In the genomic region with DNA sequence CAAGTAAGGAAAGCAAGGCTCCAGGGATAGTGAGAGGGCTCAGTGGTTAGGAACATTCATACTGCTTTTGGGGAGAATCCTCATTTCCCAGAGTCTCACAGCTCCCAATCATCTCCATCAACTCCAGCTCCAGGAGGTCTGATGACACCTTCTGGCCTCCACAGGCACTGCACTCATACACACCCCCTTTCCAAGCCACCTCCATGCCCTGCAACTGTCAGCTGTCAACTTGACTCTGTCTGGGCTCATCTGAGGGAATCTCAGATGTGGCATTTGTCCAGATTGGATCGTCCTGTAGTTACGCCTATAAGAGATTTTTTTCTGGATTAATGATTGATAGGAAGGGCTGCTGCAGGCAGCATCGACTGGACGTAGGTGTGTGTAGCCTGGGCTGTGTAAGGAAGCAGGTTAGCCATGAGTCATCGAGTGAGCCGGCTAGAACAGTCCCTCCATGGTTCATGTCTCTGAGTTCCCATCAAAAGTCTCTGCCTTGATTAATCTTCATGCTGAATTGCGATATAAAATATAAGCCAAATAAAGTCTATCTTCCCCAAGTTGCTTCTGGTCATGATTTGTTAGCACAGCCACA, we compare ENCODE assay signal across 10 mouse cellular contexts. TPM values are rescaled to one million over a fixed set of nuclear protein-coding genes. Genes with fewer than 3 reads are reported as not detected.
DNase-seq lines count a peak whose midpoint lies in the region; ATAC-seq and TF ChIP-seq lines count a peak whose summit lies in the region.
"Had no signal": no experiment of that assay in that cellular context is flagged by ENCODE, and none has a peak within 500 bp of the region (broad histone marks: within the 10 kb centered on the region; RNA-seq: fewer than 3 reads in every experiment).

No protein-coding gene starts in this region.

- no peaks in the 10 kb centered on the region for H3K4me1 ChIP-seq in heart, adult 2 months (ENCODE audit: control insufficient read depth, insufficient read depth, low read length)
- peaks cover 5% of the 10 kb centered on the region; the same call in 1 of the 2 replicates for H3K4me1 ChIP-seq in heart, embryonic 10.5 days
- 0 out of 2 replicates have a peak, but pooled peaks cover 4% of the 10 kb centered on the region for H3K4me1 ChIP-seq in intestine, embryonic 15.5 days (replicated peaks)

- intact Hi-C loops in heart, adult 2 months (cut with DNase I) = no loop called here

- no peak overlapping the region for H3K27ac ChIP-seq in heart, adult 2 months
- no peak overlapping the region for H3K27ac ChIP-seq in heart, embryonic 10.5 days
- H3K27ac ChIP-seq in intestine, embryonic 15.5 days = no peak overlapping the region
- H3K27ac ChIP-seq: forebrain, embryonic 12.5 days; midbrain, embryonic 12.5 days had no signal

- H3K4me2 ChIP-seq in intestine, embryonic 15.5 days (replicated peaks) = no peak overlapping the region
- H3K4me2 ChIP-seq: forebrain, embryonic 12.5 days; midbrain, embryonic 12.5 days had no signal

- peak; percentile 52 for TF ChIP-seq CTCF in heart, adult 2 months (IDR thresholded peaks at IDR 0.05)

- no peaks in the 10 kb centered on the region for H3K79me2 ChIP-seq in heart, adult 2 months (replicated peaks; ENCODE audit: control insufficient read depth, insufficient read depth, low read length)

- peak; percentile 76 for ATAC-seq in intestine, embryonic 15.5 days
- no peak for ATAC-seq in inflammation-experienced regulatory T-cells, adult 6 months

- H3K27me3 ChIP-seq in heart, adult 2 months (ENCODE audit: control insufficient read depth, insufficient read depth, low read length) = peaks cover 2% of the 10 kb centered on the region; the same call in 1 of the 2 replicates
- H3K27me3 ChIP-seq in heart, embryonic 10.5 days (ENCODE audit: insufficient read depth, poor library complexity, severe bottlenecking) = peaks cover 16% of the 10 kb centered on the region; the same call in 1 of the 2 replicates
- no peaks in the 10 kb centered on the region; the same call in 1 of the 2 replicates for H3K27me3 ChIP-seq in intestine, embryonic 15.5 days (replicated peaks)

- no peak overlapping the region for H3K4me3 ChIP-seq in heart, adult 2 months
- no peak overlapping the region for H3K4me3 ChIP-seq in heart, embryonic 10.5 days
- no peak overlapping the region for H3K4me3 ChIP-seq in intestine, embryonic 15.5 days (replicated peaks)
- H3K4me3 ChIP-seq: forebrain, embryonic 12.5 days; midbrain, embryonic 12.5 days had no signal

- H3K36me3 ChIP-seq in heart, adult 2 months (ENCODE audit: control insufficient read depth, insufficient read depth, low read length) = no peaks in the 10 kb centered on the region
- no peaks in the 10 kb centered on the region for H3K36me3 ChIP-seq in heart, embryonic 10.5 days
- no peaks in the 10 kb centered on the region for H3K36me3 ChIP-seq in intestine, embryonic 15.5 days
- H3K36me3 ChIP-seq: forebrain, embryonic 12.5 days; midbrain, embryonic 12.5 days had no signal

- TF ChIP-seq POLR2A in heart, adult 2 months (IDR thresholded peaks at IDR 0.05; ENCODE audit: insufficient read depth, low read depth, low read length) = no peak

- DNase-seq in heart, adult 2 months = no peak
- no peak for DNase-seq in heart, embryonic 10.5 days (ENCODE audit: low spot score)
- peak; percentile 16 for DNase-seq in thymus, postnatal 4 days
- no peak for DNase-seq in thymus, adult 18-20 months
- no peak for DNase-seq in Muller cell, postnatal 12 days (ENCODE audit: inconsistent ontology term)
- DNase-seq in thymus, postnatal 25 days = no peak

- 74% methylated on average over 7 of the region's 7 CpGs for WGBS in heart, adult 2 months
- WGBS in heart, embryonic 10.5 days = 72% methylated on average over 7 of the region's 7 CpGs
- WGBS in intestine, embryonic 15.5 days = 58% methylated on average over 7 of the region's 7 CpGs

- no peaks in the 10 kb centered on the region for H3K9me3 ChIP-seq in heart, embryonic 10.5 days
- no peaks in the 10 kb centered on the region for H3K9me3 ChIP-seq in intestine, embryonic 15.5 days
- H3K9me3 ChIP-seq: forebrain, embryonic 12.5 days; midbrain, embryonic 12.5 days had no signal

- TF ChIP-seq EP300 in heart, adult 2 months (IDR thresholded peaks at IDR 0.05; ENCODE audit: insufficient read depth, low read depth, low read length) = no peak

- H3K9ac ChIP-seq in heart, adult 2 months (ENCODE audit: low read depth, low read length) = no peak overlapping the region
- no peak overlapping the region for H3K9ac ChIP-seq in intestine, embryonic 15.5 days
- H3K9ac ChIP-seq: forebrain, embryonic 12.5 days; midbrain, embryonic 12.5 days had no signal

RNA-seq across cellular contexts. Expression of a gene that starts 44.1 kb away (rescaled TPM):
- not detected for total RNA-seq in heart, adult 2 months (2021)
- not detected in 2 replicates for polyA plus RNA-seq in heart, adult 2 months (2012; rRNA removed)
- polyA plus RNA-seq in heart, embryonic 10.5 days (2016; fragmentation: Nextera tagmentation; extraction: Ambion mirVana) = 0.11 TPM in 1 of 2 replicates, not detected in the other
- polyA plus RNA-seq in intestine, embryonic 15.5 days (2015; fragmentation: Nextera tagmentation; extraction: Ambion mirVana) = 0.08 and 0.09 TPM in 2 replicates
- not detected for polyA plus RNA-seq in inflammation-experienced regulatory T-cells, adult 6 months (2017; shearing (Covaris generic))

RNA-seq across cellular contexts. Expression of a gene that starts 44.6 kb away (rescaled TPM):
- 10 to 100 TPM; 12.5 to 16.1 TPM for total RNA-seq in heart, adult 2 months (2021)
- polyA plus RNA-seq in heart, adult 2 months (2012; rRNA removed) = 8.7 and 13.5 TPM in 2 replicates
- 11.2 and 14.9 TPM in 2 replicates for polyA plus RNA-seq in heart, embryonic 10.5 days (2016; fragmentation: Nextera tagmentation; extraction: Ambion mirVana)
- 8.0 and 9.5 TPM in 2 replicates for polyA plus RNA-seq in intestine, embryonic 15.5 days (2015; fragmentation: Nextera tagmentation; extraction: Ambion mirVana)
- polyA plus RNA-seq in inflammation-experienced regulatory T-cells, adult 6 months (2017; shearing (Covaris generic)) = 10 to 100 TPM in 1 of 3 experiments, 1 to 10 TPM in 2; 5.9 to 12.2 (median 6.9) TPM
